Mouse (Mus musculus): ENCODE results near the gene Wars. TPM values are rescaled to one million over a fixed set of nuclear protein-coding genes. Genes with fewer than 3 reads are reported as not detected.
A peak's percentile ranks its signal among the peaks of the same experiment; 100 is the strongest.

The Wars gene
- polyA plus RNA-seq, 1 experiment from 2014 or later, result 67.3 TPM

- peaks cover 12% of the 10 kb centered on the region; the same call in 1 of the 2 replicates for H3K4me1 ChIP-seq (replicated peaks; ENCODE audit: insufficient read depth, low read length)
- no peak overlapping the region for H3K4me2 ChIP-seq (ENCODE audit: low read length)
- no peaks in the 10 kb centered on the region for H3K9me3 ChIP-seq (replicated peaks; ENCODE audit: low read length)
- no peak for TF ChIP-seq CTCF (IDR thresholded peaks at IDR 0.05; ENCODE audit: low read depth)
- H3K9ac ChIP-seq (ENCODE audit: low read depth, low read length), result no peak overlapping the region
- WGBS, result 15% methylated on average over 12 of the region's 12 CpGs
- DNase-seq (ENCODE audit: low spot score) (peak; percentile 79), ATAC-seq (replicated peaks; ENCODE audit: low FRiP score, low read depth) (no peak)
- no peak overlapping the region for H3K4me3 ChIP-seq (replicated peaks; ENCODE audit: low read depth, low read length)
- H3K27me3 ChIP-seq (ENCODE audit: insufficient read depth, low read length), result no peaks in the 10 kb centered on the region
- no peak overlapping the region for H3K27ac ChIP-seq
- H3K36me3 ChIP-seq (ENCODE audit: insufficient read depth, low read length), result no peaks in the 10 kb centered on the region
Observed at GRCm38 (mm10) chr12:108914709-108915340, 20.9 kb upstream of the Wars start.

GRCm38 (mm10) chr12:108914198-108914597, 20.2 kb upstream of the Wars start:
- Histone ChIP-seq H3K4me3 (replicated peaks; ENCODE audit: low read depth, low read length) (no peak overlapping the region), H3K36me3 (ENCODE audit: insufficient read depth, low read length) (no peaks in the 10 kb centered on the region), H3K9me3 (replicated peaks; ENCODE audit: low read length) (no peaks in the 10 kb centered on the region), H3K4me2 (ENCODE audit: low read length) (no peak overlapping the region), H3K27me3 (ENCODE audit: insufficient read depth, low read length) (no peaks in the 10 kb centered on the region), H3K27ac (no peak overlapping the region), H3K9ac (ENCODE audit: low read depth, low read length) (no peak overlapping the region), H3K4me1 (replicated peaks; ENCODE audit: insufficient read depth, low read length) (peaks cover 12% of the 10 kb centered on the region; the same call in 1 of the 2 replicates)
- DNase-seq (ENCODE audit: low spot score) (no peak), ATAC-seq (replicated peaks; ENCODE audit: low FRiP score, low read depth) (no peak)
- 63% methylated on average over 3 of the region's 3 CpGs for WGBS
- TF ChIP-seq CTCF (IDR thresholded peaks at IDR 0.05; ENCODE audit: low read depth), result no peak

DNA sequence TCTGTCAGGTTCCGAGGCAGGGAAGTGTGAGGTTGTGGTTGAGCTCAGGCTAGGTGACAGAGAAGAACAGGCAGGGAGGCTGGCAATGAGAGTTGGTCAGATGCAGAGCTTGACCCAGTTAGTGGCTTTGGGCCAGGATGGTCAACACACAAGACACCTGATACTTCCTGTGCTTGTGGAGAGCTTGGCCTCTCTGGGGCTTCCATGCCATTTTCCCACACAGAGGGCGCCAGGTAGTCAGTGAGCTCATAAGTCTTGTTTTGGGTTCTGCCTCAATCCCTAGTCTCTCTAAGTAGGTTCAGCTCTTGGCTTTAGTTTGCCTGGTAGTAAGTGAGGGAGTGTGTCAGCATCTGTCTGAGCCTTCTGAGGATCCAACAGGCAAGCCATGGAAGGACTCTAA, 18.5 kb upstream of the Wars start:
- H3K9ac ChIP-seq (ENCODE audit: low read depth, low read length), result no peak overlapping the region
- H3K4me3 ChIP-seq (replicated peaks; ENCODE audit: low read depth, low read length), result no peak overlapping the region
- H3K9me3 ChIP-seq (replicated peaks; ENCODE audit: low read length), result no peaks in the 10 kb centered on the region
- TF ChIP-seq CTCF (IDR thresholded peaks at IDR 0.05; ENCODE audit: low read depth), result no peak
- peaks cover 12% of the 10 kb centered on the region; the same call in 1 of the 2 replicates for H3K4me1 ChIP-seq (replicated peaks; ENCODE audit: insufficient read depth, low read length)
- ATAC-seq (replicated peaks; ENCODE audit: low FRiP score, low read depth), result no peak
- H3K4me2 ChIP-seq (ENCODE audit: low read length), result no peak overlapping the region
- no peak for DNase-seq (ENCODE audit: low spot score)
- H3K36me3 ChIP-seq (ENCODE audit: insufficient read depth, low read length), result no peaks in the 10 kb centered on the region
- no peak overlapping the region for H3K27ac ChIP-seq
- WGBS, result 89% methylated on average over 2 of the region's 2 CpGs
- H3K27me3 ChIP-seq (ENCODE audit: insufficient read depth, low read length), result no peaks in the 10 kb centered on the region

- Histone ChIP-seq H3K4me1 (replicated peaks; ENCODE audit: insufficient read depth, low read length) (peaks cover 20% of the 10 kb centered on the region; the same call in 1 of the 2 replicates), H3K27me3 (ENCODE audit: insufficient read depth, low read length) (no peaks in the 10 kb centered on the region), H3K27ac (no peak overlapping the region), H3K36me3 (ENCODE audit: insufficient read depth, low read length) (no peaks in the 10 kb centered on the region), H3K9me3 (replicated peaks; ENCODE audit: low read length) (no peaks in the 10 kb centered on the region), H3K4me2 (ENCODE audit: low read length) (no peak overlapping the region), H3K9ac (ENCODE audit: low read depth, low read length) (no peak overlapping the region), H3K4me3 (replicated peaks; ENCODE audit: low read depth, low read length) (no peak overlapping the region)
- TF ChIP-seq CTCF (IDR thresholded peaks at IDR 0.05; ENCODE audit: low read depth), result no peak
- peak; percentile 79 for DNase-seq (ENCODE audit: low spot score)
- 56% methylated on average over 8 of the region's 8 CpGs for WGBS
- no peak for ATAC-seq (replicated peaks; ENCODE audit: low FRiP score, low read depth)
Observed at GRCm38 (mm10) chr12:108909846-108910433, 16.0 kb upstream of the Wars start.

DNA sequence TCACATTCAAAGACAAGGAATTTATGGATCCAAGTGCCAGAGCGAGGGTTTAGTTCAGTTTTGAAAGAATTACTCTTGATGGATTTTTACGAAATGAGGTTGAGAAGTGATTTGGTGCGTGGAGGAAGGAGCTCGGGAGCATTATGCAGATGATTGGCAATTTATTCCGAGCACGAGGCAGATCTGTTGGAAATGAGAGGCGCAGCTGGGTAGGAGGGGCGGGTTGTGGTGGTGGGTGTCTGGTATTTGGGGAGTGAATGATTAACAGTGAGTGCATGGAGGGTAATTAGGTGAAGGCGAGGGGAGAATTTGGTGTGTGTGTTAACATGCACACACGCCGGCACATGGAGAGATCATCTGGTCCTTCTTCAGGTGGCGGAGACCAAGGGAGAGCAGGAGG, 12.4 kb upstream of the Wars start:
- DNase-seq (ENCODE audit: low spot score) (no peak), ATAC-seq (replicated peaks; ENCODE audit: low FRiP score, low read depth) (no peak)
- no peak for TF ChIP-seq CTCF (IDR thresholded peaks at IDR 0.05; ENCODE audit: low read depth)
- Histone ChIP-seq H3K9ac (ENCODE audit: low read depth, low read length) (no peak overlapping the region), H3K36me3 (ENCODE audit: insufficient read depth, low read length) (no peaks in the 10 kb centered on the region), H3K4me1 (replicated peaks; ENCODE audit: insufficient read depth, low read length) (0 out of 2 replicates have a peak, but pooled peaks cover 10% of the 10 kb centered on the region), H3K9me3 (replicated peaks; ENCODE audit: low read length) (no peaks in the 10 kb centered on the region), H3K27me3 (ENCODE audit: insufficient read depth, low read length) (no peaks in the 10 kb centered on the region), H3K4me3 (replicated peaks; ENCODE audit: low read depth, low read length) (no peak overlapping the region), H3K4me2 (ENCODE audit: low read length) (no peak overlapping the region), H3K27ac (no peak overlapping the region)
- 57% methylated on average over 12 of the region's 12 CpGs for WGBS

GRCm38 (mm10) chr12:108905620-108906302, 11.8 kb upstream of the Wars start:
- TF ChIP-seq CTCF (IDR thresholded peaks at IDR 0.05; ENCODE audit: low read depth), result no peak; the same call in 1 of the 2 replicates
- H3K27ac ChIP-seq, result no peak overlapping the region; the same call in 1 of the 2 replicates
- 0 out of 2 replicates have a peak, but pooled peaks cover 10% of the 10 kb centered on the region for H3K4me1 ChIP-seq (replicated peaks; ENCODE audit: insufficient read depth, low read length)
- no peaks in the 10 kb centered on the region for H3K27me3 ChIP-seq (ENCODE audit: insufficient read depth, low read length)
- H3K36me3 ChIP-seq (ENCODE audit: insufficient read depth, low read length), result no peaks in the 10 kb centered on the region
- 62% methylated on average over 14 of the region's 14 CpGs for WGBS
- no peak overlapping the region for H3K9ac ChIP-seq (ENCODE audit: low read depth, low read length)
- H3K4me3 ChIP-seq (replicated peaks; ENCODE audit: low read depth, low read length), result no peak overlapping the region
- H3K4me2 ChIP-seq (ENCODE audit: low read length), result no peak overlapping the region
- DNase-seq (ENCODE audit: low spot score) (no peak), ATAC-seq (replicated peaks; ENCODE audit: low FRiP score, low read depth) (no peak)
- no peaks in the 10 kb centered on the region for H3K9me3 ChIP-seq (replicated peaks; ENCODE audit: low read length)

All from kidney, postnatal 0 days (tissue).